Mouse (Mus musculus): ENCODE results near the gene Bcl9l. TPM values are rescaled to one million over a fixed set of nuclear protein-coding genes. Genes with fewer than 3 reads are reported as not detected.

Gene Bcl9l
- polyA plus RNA-seq, 1 experiment from 2014 or later, result 17.3 TPM

GRCm38 (mm10) chr9:44513121-44513520 is 30.5 kb downstream of the Bcl9l start:
- Histone ChIP-seq H3K4me1 (ENCODE audit: insufficient read depth) (peaks cover 20% of the 10 kb centered on the region; the same call in 1 of the 2 replicates), H3K9ac (no peak overlapping the region), H3K4me2 (no peak overlapping the region), H3K27me3 (ENCODE audit: insufficient read depth, low read length) (no peaks in the 10 kb centered on the region), H3K36me3 (ENCODE audit: insufficient read depth) (peaks cover 14% of the 10 kb centered on the region), H3K9me3 (ENCODE audit: low read depth, low read length) (no peaks in the 10 kb centered on the region), H3K4me3 (ENCODE audit: low read depth, low read length) (no peak overlapping the region), H3K27ac (ENCODE audit: low read depth) (no peak overlapping the region)
- DNase-seq (no peak), ATAC-seq (ENCODE audit: insufficient read depth) (no peak)
- whole genome bisulfite sequencing, result 80% methylated on average over 11 of the region's 11 CpGs
- no peak for TF ChIP-seq CTCF (IDR thresholded peaks at IDR 0.05; ENCODE audit: low read depth)

- H3K9ac ChIP-seq, result no peak overlapping the region
- DNase-seq (no peak), ATAC-seq (ENCODE audit: insufficient read depth) (no peak)
- no peak for TF ChIP-seq CTCF (IDR thresholded peaks at IDR 0.05; ENCODE audit: low read depth)
- H3K27me3 ChIP-seq (ENCODE audit: insufficient read depth, low read length), result no peaks in the 10 kb centered on the region
- peaks cover 20% of the 10 kb centered on the region; the same call in 1 of the 2 replicates for H3K4me1 ChIP-seq (ENCODE audit: insufficient read depth)
- no peak overlapping the region for H3K4me2 ChIP-seq
- no peak overlapping the region for H3K27ac ChIP-seq (ENCODE audit: low read depth)
- no peak overlapping the region for H3K4me3 ChIP-seq (ENCODE audit: low read depth, low read length)
- 72% methylated on average over 20 of the region's 20 CpGs for WGBS
- no peaks in the 10 kb centered on the region for H3K9me3 ChIP-seq (ENCODE audit: low read depth, low read length)
- H3K36me3 ChIP-seq (ENCODE audit: insufficient read depth), result peaks cover 9% of the 10 kb centered on the region
Measured at GRCm38 (mm10) chr9:44513610-44514009, 31.0 kb downstream of the Bcl9l start.

- Histone ChIP-seq H3K4me3 (ENCODE audit: low read depth, low read length) (no peak overlapping the region), H3K27ac (ENCODE audit: low read depth) (no peak overlapping the region), H3K4me1 (ENCODE audit: insufficient read depth) (peaks cover 17% of the 10 kb centered on the region; the same call in 1 of the 2 replicates), H3K9me3 (ENCODE audit: low read depth, low read length) (no peaks in the 10 kb centered on the region), H3K27me3 (ENCODE audit: insufficient read depth, low read length) (no peaks in the 10 kb centered on the region), H3K9ac (no peak overlapping the region), H3K4me2 (no peak overlapping the region), H3K36me3 (ENCODE audit: insufficient read depth) (peaks cover 4% of the 10 kb centered on the region; the same call in 1 of the 2 replicates)
- 82% methylated on average over 5 of the region's 5 CpGs for WGBS
- no peak for TF ChIP-seq CTCF (IDR thresholded peaks at IDR 0.05; ENCODE audit: low read depth)
- ATAC-seq (ENCODE audit: insufficient read depth), result no peak
- no peak for DNase-seq
Measured at GRCm38 (mm10) chr9:44514147-44514546, 31.5 kb downstream of the Bcl9l start.

GRCm38 (mm10) chr9:44515131-44515751 is 32.6 kb downstream of the Bcl9l start:
- Histone ChIP-seq H3K4me2 (peak overlapping the region; percentile 37), H3K4me3 (ENCODE audit: low read depth, low read length) (no peak overlapping the region), H3K9me3 (ENCODE audit: low read depth, low read length) (no peaks in the 10 kb centered on the region), H3K27me3 (ENCODE audit: insufficient read depth, low read length) (no peaks in the 10 kb centered on the region), H3K27ac (ENCODE audit: low read depth) (peak overlapping the region; percentile 56; the same call in 1 of the 2 replicates), H3K9ac (peak overlapping the region; percentile 23; the same call in 1 of the 2 replicates), H3K36me3 (ENCODE audit: insufficient read depth) (no peaks in the 10 kb centered on the region), H3K4me1 (ENCODE audit: insufficient read depth) (peaks cover 10% of the 10 kb centered on the region; the same call in 1 of the 2 replicates)
- no peak for TF ChIP-seq CTCF (IDR thresholded peaks at IDR 0.05; ENCODE audit: low read depth)
- DNase-seq (peak; percentile 81), ATAC-seq (ENCODE audit: insufficient read depth) (peak; percentile 29; the same call in 1 of the 2 replicates)
- 33% methylated on average over 12 of the region's 12 CpGs for WGBS

GRCm38 (mm10) chr9:44515891-44516290 is 33.3 kb downstream of the Bcl9l start:
- Histone ChIP-seq H3K27ac (ENCODE audit: low read depth) (peak overlapping the region; percentile 56; the same call in 1 of the 2 replicates), H3K9me3 (ENCODE audit: low read depth, low read length) (no peaks in the 10 kb centered on the region), H3K36me3 (ENCODE audit: insufficient read depth) (no peaks in the 10 kb centered on the region), H3K4me2 (no peak overlapping the region), H3K4me1 (ENCODE audit: insufficient read depth) (peaks cover 8% of the 10 kb centered on the region; the same call in 1 of the 2 replicates), H3K4me3 (ENCODE audit: low read depth, low read length) (no peak overlapping the region), H3K9ac (no peak overlapping the region), H3K27me3 (ENCODE audit: insufficient read depth, low read length) (no peaks in the 10 kb centered on the region)
- DNase-seq (no peak), ATAC-seq (ENCODE audit: insufficient read depth) (no peak)
- no peak for TF ChIP-seq CTCF (IDR thresholded peaks at IDR 0.05; ENCODE audit: low read depth)
- 82% methylated on average over 5 of the region's 5 CpGs for WGBS

GRCm38 (mm10) chr9:44517368-44517767 is 34.7 kb downstream of the Bcl9l start:
- Histone ChIP-seq H3K27me3 (ENCODE audit: insufficient read depth, low read length) (no peaks in the 10 kb centered on the region), H3K4me2 (no peak overlapping the region), H3K27ac (ENCODE audit: low read depth) (no peak overlapping the region), H3K4me1 (ENCODE audit: insufficient read depth) (0 out of 2 replicates have a peak, but pooled peaks cover 2% of the 10 kb centered on the region), H3K4me3 (ENCODE audit: low read depth, low read length) (no peak overlapping the region), H3K36me3 (ENCODE audit: insufficient read depth) (no peaks in the 10 kb centered on the region), H3K9ac (no peak overlapping the region), H3K9me3 (ENCODE audit: low read depth, low read length) (no peaks in the 10 kb centered on the region)
- DNase-seq (no peak), ATAC-seq (ENCODE audit: insufficient read depth) (no peak)
- no peak for TF ChIP-seq CTCF (IDR thresholded peaks at IDR 0.05; ENCODE audit: low read depth)
- WGBS, result 52% methylated on average over 4 of the region's 4 CpGs

- Histone ChIP-seq H3K4me3 (ENCODE audit: low read depth, low read length) (no peak overlapping the region), H3K36me3 (ENCODE audit: insufficient read depth) (no peaks in the 10 kb centered on the region), H3K27ac (ENCODE audit: low read depth) (no peak overlapping the region), H3K9ac (no peak overlapping the region), H3K4me2 (no peak overlapping the region), H3K4me1 (ENCODE audit: insufficient read depth) (no peaks in the 10 kb centered on the region), H3K9me3 (ENCODE audit: low read depth, low read length) (no peaks in the 10 kb centered on the region), H3K27me3 (ENCODE audit: insufficient read depth, low read length) (no peaks in the 10 kb centered on the region)
- ATAC-seq (ENCODE audit: insufficient read depth) (peak; percentile 30; the same call in 1 of the 2 replicates), DNase-seq (peak; percentile 88)
- no peak for TF ChIP-seq CTCF (IDR thresholded peaks at IDR 0.05; ENCODE audit: low read depth)
- WGBS, result 41% methylated on average over 7 of the region's 7 CpGs
Measured at GRCm38 (mm10) chr9:44518068-44518467, 35.4 kb downstream of the Bcl9l start.

All from lung, embryonic 14.5 days (tissue).